Mouse (Mus musculus): ENCODE measurements at regions not wholly inside any gene's neighbourhood (a gene's known extent, or its start where the extent isn't known, plus 50 kb on each side); places are given as distances from the start of the nearest gene placed in this dataset.
"Not testable (repeated sequence)": the region's sequence is repeated elsewhere in the genome, so short reads cannot be mapped to it uniquely, and the experiment has no call there.

- in situ Hi-C loops (cut with MboI, MseI) = not testable (repeated sequence)
These were observed 458.0 kb upstream of the Dab2 start for GRCm38 (mm10) chr15:5841369-5842149.

DNA sequence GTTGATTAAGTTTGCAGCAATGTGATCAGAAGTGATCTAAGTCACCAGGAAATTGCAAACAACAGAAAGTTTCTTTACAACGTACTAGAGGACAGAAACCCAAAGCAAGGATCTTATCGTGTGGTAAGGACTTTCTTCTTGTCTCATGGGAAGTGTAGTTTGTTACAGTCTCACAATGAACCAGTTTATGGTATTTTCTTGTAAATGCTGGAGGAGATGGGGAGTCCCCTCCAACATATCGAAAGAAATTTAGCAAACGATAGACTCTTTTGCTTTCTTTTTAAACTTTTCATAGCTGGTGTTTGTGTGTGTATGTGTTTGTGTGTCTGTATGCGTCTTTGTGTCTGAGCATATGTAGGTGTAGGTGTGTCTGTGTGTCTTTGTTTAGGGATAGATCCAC, 453.0 kb upstream of the Dab2 start:
- in situ Hi-C loops (cut with MboI, MseI) = no loop called here

- in situ Hi-C loops (cut with MboI, MseI) = no loop called here
These were observed 452.0 kb upstream of the Dab2 start for GRCm38 (mm10) chr15:5847413-5848100.

GRCm38 (mm10) chr15:5852523-5852922, 447.1 kb upstream of the Dab2 start:
- in situ Hi-C loops (cut with MboI, MseI) = no loop called here

- in situ Hi-C loops (cut with MboI, MseI) = no loop called here
These were observed 430.3 kb upstream of the Dab2 start for GRCm38 (mm10) chr15:5869289-5869688.

DNA sequence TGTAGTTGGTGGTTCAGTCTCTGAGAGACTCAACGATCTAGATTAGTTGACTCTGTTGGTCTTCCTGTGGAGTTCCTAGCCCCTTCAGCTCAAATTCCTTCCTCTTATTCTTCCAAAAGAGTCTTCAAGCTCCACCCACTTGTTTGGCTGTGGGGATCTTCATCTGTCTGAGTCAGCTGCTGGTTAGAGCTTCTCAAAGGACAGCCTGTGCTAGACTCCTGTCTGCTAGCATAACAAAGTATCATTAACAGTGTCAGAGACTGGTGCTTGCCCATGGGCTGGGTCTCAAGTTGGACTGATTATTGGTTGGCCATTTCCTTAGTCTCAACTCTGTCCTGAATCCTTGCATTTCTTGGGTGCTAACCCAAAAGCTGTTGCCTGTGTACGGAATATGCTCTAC, 429.7 kb upstream of the Dab2 start:
- in situ Hi-C loops (cut with MboI, MseI) = no loop called here

DNA sequence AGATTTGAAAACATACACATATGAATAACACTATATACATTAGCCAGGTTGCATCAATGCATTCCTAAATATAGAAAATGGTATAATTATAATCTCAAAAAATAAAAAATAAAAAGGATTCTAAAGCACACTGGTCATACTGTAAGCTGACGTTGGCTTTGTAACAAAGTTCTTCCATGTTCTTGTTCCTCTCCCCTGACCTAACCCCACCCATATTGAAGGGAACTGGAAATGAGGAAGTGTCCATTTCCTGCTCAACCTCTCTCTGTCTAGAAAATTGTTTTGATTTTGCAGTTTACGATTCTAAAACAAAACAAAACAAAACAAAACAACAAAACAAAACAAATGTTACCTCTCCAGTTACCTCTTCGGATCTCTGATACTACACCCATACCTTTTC, 427.5 kb upstream of the Dab2 start:
- in situ Hi-C loops (cut with MboI, MseI) = no loop called here

- in situ Hi-C loops (cut with MboI, MseI) = no loop called here
These were observed 421.8 kb upstream of the Dab2 start for GRCm38 (mm10) chr15:5877749-5878148.

GRCm38 (mm10) chr15:5891188-5891587, 408.4 kb upstream of the Dab2 start:
- in situ Hi-C loops (cut with MboI, MseI) = no loop called here

DNA sequence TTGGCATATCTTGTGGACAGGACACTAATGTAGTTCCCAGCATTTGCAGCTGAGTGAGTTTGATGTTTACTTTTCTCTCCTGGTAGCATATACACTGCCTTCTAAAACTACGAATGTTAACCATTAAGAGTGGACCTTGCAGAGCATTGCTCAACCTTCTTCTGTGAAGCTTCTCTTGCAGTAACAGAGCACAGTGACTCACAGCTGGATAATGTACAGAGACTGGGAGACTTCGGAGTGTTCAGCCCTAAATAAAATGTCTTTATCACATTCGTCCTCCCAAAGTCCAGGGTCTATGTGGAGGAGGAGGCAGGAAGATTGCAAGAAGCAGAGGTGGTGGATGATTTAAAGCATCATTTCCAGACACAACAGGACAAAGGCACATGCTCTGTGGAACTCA, 407.6 kb upstream of the Dab2 start:
- in situ Hi-C loops (cut with MboI, MseI) = no loop called here

- in situ Hi-C loops (cut with MboI, MseI) = not testable (repeated sequence)
These were observed 403.7 kb upstream of the Dab2 start for GRCm38 (mm10) chr15:5895688-5896470.

DNA sequence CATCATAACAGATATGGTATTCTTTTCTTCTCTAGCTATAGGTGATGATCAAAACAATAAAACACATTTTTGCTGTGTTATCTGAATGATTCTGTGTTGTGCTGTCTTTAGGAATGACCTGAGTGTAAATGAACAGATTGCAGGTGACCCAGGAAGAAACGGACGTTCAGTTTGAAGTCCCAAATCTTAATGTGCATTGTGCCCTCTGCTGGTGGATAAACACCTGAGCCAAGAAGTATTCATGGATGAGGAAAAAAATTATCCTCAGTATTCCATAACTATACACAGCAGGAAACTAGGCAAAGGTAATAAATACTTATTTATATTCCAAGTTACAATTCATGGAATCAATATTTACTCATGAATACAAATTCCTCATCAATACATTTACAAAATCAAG, 384.3 kb upstream of the Dab2 start:
- in situ Hi-C loops (cut with MboI, MseI) = loop anchor here (10.0 kb wide), 1 partner anchor 700 kb away; no protein-coding TSS in a partner anchor

- in situ Hi-C loops (cut with MboI, MseI) = no loop called here
These were observed 379.5 kb upstream of the Dab2 start for GRCm38 (mm10) chr15:5920058-5920457.

DNA sequence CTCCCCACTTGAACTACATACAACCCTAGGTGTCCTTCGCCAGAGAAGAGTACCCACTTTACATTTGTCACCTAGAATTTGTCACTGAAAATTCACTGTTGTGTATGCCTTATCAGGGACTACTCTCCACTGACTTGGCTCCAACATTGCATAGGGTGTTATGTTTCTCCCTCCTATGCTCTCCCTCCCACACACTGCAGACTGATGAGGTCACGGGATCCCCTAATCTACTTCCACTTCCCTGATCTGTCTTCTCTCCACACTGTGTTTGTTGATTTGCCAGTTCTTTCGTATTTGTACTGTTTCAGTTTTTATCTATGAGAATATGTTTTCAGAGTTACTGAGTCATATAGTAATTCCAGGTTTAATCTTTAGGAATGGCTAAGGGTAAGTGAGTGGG, 371.8 kb upstream of the Dab2 start:
- in situ Hi-C loops (cut with MboI, MseI) = no loop called here

- in situ Hi-C loops (cut with MboI, MseI) = no loop called here
These were observed 366.0 kb upstream of the Dab2 start for GRCm38 (mm10) chr15:5933586-5933985.

GRCm38 (mm10) chr15:5940945-5941344, 358.6 kb upstream of the Dab2 start:
- in situ Hi-C loops (cut with MboI, MseI) = no loop called here

DNA sequence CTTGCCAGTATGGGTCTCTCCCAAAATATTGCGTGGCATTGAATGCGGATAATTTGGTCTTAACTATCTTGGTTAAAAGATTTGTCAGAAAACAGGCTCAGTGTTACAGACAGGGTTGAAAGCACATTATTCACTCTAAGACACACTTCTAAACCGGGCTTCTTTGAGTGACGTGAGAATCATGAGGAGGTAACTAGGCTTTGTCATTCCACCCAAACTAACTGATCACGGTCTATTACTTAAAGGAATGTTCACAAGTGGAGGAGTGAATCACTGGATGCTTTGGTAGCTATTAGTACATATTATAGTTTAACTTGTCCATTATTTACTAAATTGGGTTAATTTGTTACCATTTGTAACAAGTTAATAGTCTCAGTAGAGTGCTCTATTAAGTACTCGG, 352.9 kb upstream of the Dab2 start:
- in situ Hi-C loops (cut with MboI, MseI) = no loop called here

DNA sequence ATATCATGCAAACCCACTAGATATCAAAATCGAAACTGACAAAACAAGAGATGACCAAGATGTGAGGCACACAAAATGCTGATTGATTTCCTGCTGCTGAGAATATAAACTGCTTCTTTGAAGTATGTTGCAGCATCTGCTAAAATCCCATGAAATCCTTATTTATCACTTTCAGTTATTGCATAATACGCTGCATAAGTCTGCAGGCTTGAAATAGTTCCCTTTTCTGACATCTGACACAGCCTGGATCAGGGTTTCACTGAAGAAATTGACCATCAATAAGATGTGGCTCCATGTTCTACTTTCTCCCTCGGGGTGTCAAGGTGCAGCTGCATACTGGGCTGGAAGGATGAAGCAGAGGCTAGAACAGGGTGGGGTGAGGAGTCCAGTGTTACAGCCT, 348.7 kb upstream of the Dab2 start:
- in situ Hi-C loops (cut with MboI, MseI) = loop anchor here (5.0 kb wide), 1 partner anchor 226 kb away; no protein-coding TSS in a partner anchor

GRCm38 (mm10) chr15:5951661-5952060, 347.9 kb upstream of the Dab2 start:
- in situ Hi-C loops (cut with MboI, MseI) = loop anchor here (5.0 kb wide), 1 partner anchor 226 kb away; no protein-coding TSS in a partner anchor

- in situ Hi-C loops (cut with MboI, MseI) = loop anchor here (5.0 kb wide), 1 partner anchor 224 kb away; no protein-coding TSS in a partner anchor
These were observed 346.5 kb upstream of the Dab2 start for GRCm38 (mm10) chr15:5953106-5953505.

DNA sequence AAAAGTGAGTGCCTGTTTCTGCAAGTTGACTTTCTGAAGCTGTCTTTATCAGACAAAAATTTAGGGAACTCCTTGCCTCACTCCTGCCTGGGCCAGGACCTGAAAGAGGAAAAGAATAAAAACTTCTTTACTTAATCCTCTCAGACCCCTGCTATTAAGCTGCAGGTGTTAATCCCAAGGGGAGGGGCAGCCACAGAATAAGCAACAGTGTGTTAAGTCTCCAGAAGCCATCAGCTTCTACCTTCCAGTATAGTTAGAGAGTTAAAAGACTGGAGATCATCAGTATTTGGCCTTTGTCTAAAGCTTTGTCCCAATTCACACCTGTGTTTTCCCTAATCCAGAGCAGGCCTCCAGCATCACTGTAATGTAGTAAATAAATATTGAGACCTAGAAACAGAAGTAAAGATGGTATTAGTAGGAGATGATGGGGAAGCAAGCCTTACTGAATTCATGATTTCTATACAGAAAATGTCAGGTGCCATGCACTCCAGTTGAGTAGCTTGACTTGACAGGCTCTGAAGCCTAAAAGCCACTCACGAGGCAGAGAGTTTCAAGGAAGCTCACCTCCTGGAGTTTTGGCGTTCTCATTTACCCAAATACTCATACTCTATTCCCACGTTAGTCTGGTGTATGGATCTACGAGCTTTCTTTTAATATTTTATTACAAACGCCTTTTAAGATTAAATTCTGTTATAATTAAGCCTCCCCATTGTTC, 308.1 kb upstream of the Dab2 start:
- in situ Hi-C loops (cut with MboI, MseI) = no loop called here

- in situ Hi-C loops (cut with MboI, MseI) = not testable (repeated sequence)
These were observed 307.4 kb upstream of the Dab2 start for GRCm38 (mm10) chr15:5992146-5992545.

All from T-helper 1 cell (primary cell).